Mouse (Mus musculus): Measurements from ENCODE around the gene Zfp763.

DNA sequence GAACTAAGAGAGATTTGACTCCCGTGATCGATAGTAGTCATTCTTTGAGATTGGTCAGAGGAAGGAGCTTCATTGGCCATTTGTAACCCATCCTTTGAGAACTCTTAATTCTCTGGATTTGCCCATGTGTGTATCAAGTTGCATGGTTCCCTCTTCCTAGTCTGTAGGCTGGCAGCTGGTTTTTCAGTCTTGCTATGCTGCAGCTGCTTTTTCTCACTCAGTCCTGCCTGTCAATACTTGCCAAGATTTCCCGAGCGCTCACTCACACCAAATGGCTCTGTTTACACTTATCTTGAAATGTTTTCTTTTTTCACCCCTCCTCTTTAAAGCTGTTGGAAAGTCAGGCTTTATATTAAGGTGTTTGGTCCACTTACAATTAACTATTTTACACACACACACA lies 51.8 kb downstream of the Zfp763 start:
- no peak for TF ChIP-seq CTCF (IDR thresholded peaks at IDR 0.05; ENCODE audit: control insufficient read depth, insufficient read depth, insufficient read length)
- TF ChIP-seq USF1 (IDR thresholded peaks at IDR 0.05; ENCODE audit: low read depth), result no peak
- no peak for TF ChIP-seq MYOG (IDR thresholded peaks at IDR 0.05; ENCODE audit: control insufficient read depth, extremely low read depth, insufficient read length)
- TF ChIP-seq MAX (IDR thresholded peaks at IDR 0.05), result no peak
